Mouse (Mus musculus) brain, embryonic 14.5 days (tissue): Measurements from ENCODE around the gene Dlx3. TPM values are rescaled to one million over a fixed set of nuclear protein-coding genes. Genes with fewer than 3 reads are reported as not detected.

Experiments used
- DNase-seq: peaks from one replicate; pipeline ENCODE4 v3.0.0-alpha.2; 2011; ENCODE audit warnings: low read depth
- CTCF ChIP-seq: fragments of 200-500 bp; IDR thresholded peaks from 2 replicates; pipeline ENCODE4 v1.5.1; 2012; ENCODE audit warnings: inconsistent platforms, mild to moderate bottlenecking, moderate library complexity, borderline replicate concordance; ENCODE audit not compliant: insufficient read depth, insufficient read length; ENCODE audit errors: extremely low read depth
- POLR2A ChIP-seq: fragments of 200-500 bp; IDR thresholded peaks from 2 replicates; pipeline ENCODE4 v1.6.1; 2012; ENCODE audit warnings: mild to moderate bottlenecking, inconsistent platforms, borderline replicate concordance; ENCODE audit not compliant: poor library complexity, insufficient read depth, insufficient read length, severe bottlenecking; ENCODE audit errors: extremely low read depth
- polyA plus RNA-seq: library from polyadenylated mRNA; depleted of rRNA; stranded (reverse); fragments of >200 nt; gene quantifications from 2 replicates; pipeline ENCODE4 v1.2.3, GENCODE M21; 2012; rRNA removed

The Dlx3 gene
- polyA plus RNA-seq, 1 experiment = 0.92 TPM

- TF ChIP-seq POLR2A = no peak
- no peak for DNase-seq
Observed at GRCm38 (mm10) chr11:95153681-95154080, 33.8 kb downstream of the Dlx3 start.

GRCm38 (mm10) chr11:95155511-95155910 lies 35.6 kb downstream of the Dlx3 start:
- DNase-seq = no peak
- no peak for TF ChIP-seq CTCF
- no peak for TF ChIP-seq POLR2A

DNA sequence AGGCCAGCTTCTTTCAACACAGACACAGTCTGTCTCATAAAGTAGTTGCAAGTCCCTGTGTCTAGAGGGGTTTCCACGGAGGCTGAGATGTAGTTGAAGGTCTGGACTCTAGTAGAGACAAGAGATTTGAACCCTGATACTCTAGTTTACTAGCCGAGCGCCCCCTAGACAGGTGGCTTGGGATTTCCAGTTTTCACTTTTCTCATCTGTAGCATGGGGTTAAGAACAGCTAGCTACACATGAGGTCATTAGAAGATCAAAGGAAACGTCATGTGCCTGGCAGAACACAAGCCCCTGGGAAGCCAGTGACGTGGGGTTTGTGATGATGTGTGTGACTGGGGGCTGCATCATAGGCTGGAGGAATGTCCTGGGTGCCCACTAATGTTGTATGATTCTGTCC lies 37.4 kb downstream of the Dlx3 start:
- no peak for TF ChIP-seq CTCF
- no peak for TF ChIP-seq POLR2A
- DNase-seq = no peak

- TF ChIP-seq CTCF (no peak), POLR2A (no peak)
- no peak for DNase-seq
Observed at GRCm38 (mm10) chr11:95157872-95158271, 38.0 kb downstream of the Dlx3 start.

DNA sequence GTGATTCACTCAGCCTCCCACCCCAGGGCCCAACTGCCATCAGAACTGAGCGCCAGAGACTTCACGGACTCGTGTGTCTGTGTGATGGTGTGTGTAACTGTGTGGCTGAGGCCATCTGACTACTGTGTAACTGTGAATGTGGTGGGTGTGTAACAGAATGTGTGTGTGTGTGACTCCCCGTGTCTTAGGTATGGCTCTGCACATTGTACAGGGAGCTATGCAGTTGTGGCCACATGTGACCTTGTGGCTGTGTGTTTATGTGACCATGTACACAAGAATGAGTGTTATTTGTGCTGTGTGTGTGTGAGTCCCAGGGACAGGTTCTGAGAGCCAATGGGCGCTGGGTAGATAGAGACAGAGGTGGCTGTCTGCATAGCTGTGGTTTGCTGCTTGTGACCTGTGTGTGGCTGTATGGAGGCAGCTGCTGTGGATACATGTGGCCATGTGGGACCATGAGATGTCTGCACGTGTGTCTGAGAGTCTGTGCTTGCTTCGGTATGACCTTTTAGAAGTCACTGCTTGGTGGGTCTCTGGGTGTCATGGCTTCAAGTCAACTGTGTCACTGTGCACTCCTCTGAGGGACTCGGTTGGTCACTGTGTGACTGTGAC lies 39.9 kb downstream of the Dlx3 start:
- DNase-seq = no peak
- TF ChIP-seq POLR2A = no peak
- no peak for TF ChIP-seq CTCF

DNA sequence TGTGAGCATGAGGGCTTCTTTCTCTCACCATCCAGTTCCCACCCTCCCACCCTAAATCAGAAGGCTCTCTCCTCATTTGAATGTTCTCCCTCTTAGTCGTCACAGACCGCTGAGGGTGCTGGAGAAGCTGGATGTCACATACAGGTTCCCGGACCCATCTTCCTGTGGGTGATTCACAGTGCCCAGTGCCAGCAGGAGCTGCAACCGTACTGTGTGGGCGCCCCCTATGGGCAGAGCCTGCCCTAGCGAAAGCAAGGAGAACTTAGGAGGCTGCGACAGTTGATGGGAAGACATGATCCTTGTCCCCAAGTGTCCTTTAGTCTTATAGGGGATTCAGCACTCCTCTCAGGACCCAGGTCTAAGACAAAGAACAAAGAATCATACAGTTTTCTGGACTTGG lies 40.8 kb downstream of the Dlx3 start:
- TF ChIP-seq CTCF = peak; percentile 35; the same call in 1 of the 2 replicates
- no peak for TF ChIP-seq POLR2A
- no peak for DNase-seq

- no peak for DNase-seq
- TF ChIP-seq POLR2A (no peak), CTCF (no peak)
Observed at GRCm38 (mm10) chr11:95161708-95162107, 41.8 kb downstream of the Dlx3 start.

- TF ChIP-seq POLR2A = no peak
- DNase-seq = no peak
Observed at GRCm38 (mm10) chr11:95165857-95166256, 45.9 kb downstream of the Dlx3 start.

Other genes with a start within 250 kb of the Dlx3 start
- gene Col1a1, start 183.9 kb upstream of the Dlx3 start, polyA plus RNA-seq = 44.1 and 192 TPM in 2 replicates
- gene Hils1, start 152.5 kb upstream of the Dlx3 start, polyA plus RNA-seq = 0.09 TPM in 1 of 2 replicates, not detected in the other
- gene Sgca, start 143.8 kb upstream of the Dlx3 start, polyA plus RNA-seq = 0.25 and 0.73 TPM in 2 replicates
- gene Ppp1r9b, start 129.1 kb upstream of the Dlx3 start, polyA plus RNA-seq = 37.9 and 81.2 TPM in 2 replicates
- 141 and 186 TPM in 2 replicates for gene Samd14, start 110.2 kb upstream of the Dlx3 start, polyA plus RNA-seq
- 17.9 and 26.1 TPM in 2 replicates for gene Pdk2, start 78.8 kb upstream of the Dlx3 start, polyA plus RNA-seq
- 23.4 and 29.3 TPM in 2 replicates for gene Itga3, start 43.3 kb upstream of the Dlx3 start, polyA plus RNA-seq
- gene Dlx4, start 26.1 kb downstream of the Dlx3 start, polyA plus RNA-seq = 0.10 TPM in 2 replicates
- gene Tac4, start 141.4 kb downstream of the Dlx3 start, polyA plus RNA-seq = not detected in 2 replicates
- 48.5 and 50.9 TPM in 2 replicates for gene Kat7, start 190.1 kb downstream of the Dlx3 start, polyA plus RNA-seq
- 9.9 and 14.4 TPM in 2 replicates for gene Fam117a, start 216.9 kb downstream of the Dlx3 start, polyA plus RNA-seq